Mouse (Mus musculus) stomach, postnatal 0 days (tissue): Measurements from ENCODE around the gene Wwox.

Experiments used
- CTCF ChIP-seq: IDR thresholded peaks from 2 replicates; pipeline ENCODE4 v1.5.1; 2016; ENCODE audit warnings: antibody characterized with exemption, low read depth, mild to moderate bottlenecking, moderate library complexity
- EP300 ChIP-seq: optimal IDR thresholded peaks from 2 replicates; pipeline ENCODE3; 2016; ENCODE audit warnings: antibody characterized with exemption

DNA sequence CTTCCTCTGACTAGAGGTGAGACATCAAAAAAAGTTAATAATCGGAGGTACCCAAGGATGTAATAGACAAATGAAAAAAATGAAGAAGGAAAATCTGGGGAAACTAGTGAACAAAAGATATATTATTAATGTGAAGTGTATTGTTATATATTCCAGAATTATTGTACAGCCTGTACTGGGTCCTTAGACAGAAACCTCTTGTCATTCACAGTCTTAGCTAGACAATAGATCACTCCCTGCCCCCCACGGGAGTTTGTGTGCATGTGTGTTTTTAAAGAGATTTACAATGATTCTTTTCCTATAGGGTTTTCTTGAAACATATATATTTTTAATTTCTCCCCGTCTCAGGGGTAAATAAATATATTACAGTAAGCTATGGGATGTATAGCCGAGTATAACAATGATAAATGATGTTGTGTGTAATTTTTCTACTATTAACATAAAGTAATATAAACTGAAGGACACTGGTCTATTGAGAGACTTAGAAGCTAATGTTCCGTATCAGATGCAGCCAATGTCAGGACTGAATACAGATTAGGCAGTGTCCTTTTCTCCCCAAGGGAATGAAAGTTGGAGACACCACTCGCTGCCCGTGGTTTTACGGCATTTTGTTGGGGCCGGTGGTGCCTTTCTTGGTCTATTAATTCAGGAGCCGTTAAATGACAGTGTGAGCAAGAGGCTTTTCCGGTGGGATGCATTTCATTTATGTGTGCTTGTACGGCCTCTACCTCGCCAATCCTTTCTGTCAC lies 551.6 kb downstream of the Wwox start:
- no peak for TF ChIP-seq CTCF
- TF ChIP-seq EP300: no peak
